ENCODE assay signal across 22 mouse cellular contexts in genomic region chr9:95692823-95693222, GRCm38 (mm10). TPM values are rescaled to one million over a fixed set of nuclear protein-coding genes. Genes with fewer than 3 reads are reported as not detected.
DNase-seq lines count a peak whose midpoint lies in the region; ATAC-seq lines count a peak whose summit lies in the region.
"Had no signal": no experiment of that assay in that cellular context is flagged by ENCODE, and none has a peak within 500 bp of the region (broad histone marks: within the 10 kb centered on the region; RNA-seq: fewer than 3 reads in every experiment).

No protein-coding gene starts in this region.

- 0 out of 2 replicates have a peak, but pooled peaks cover 6% of the 10 kb centered on the region for H3K4me1 ChIP-seq in embryonic facial prominence, embryonic 14.5 days (ENCODE audit: control insufficient read depth, insufficient read depth, low read length)
- peaks cover 16% of the 10 kb centered on the region for H3K4me1 ChIP-seq in kidney, embryonic 15.5 days
- H3K4me1 ChIP-seq: forebrain, embryonic 13.5 days; hindbrain, embryonic 13.5 days; intestine, embryonic 15.5 days had no signal

- no peak overlapping the region for H3K27ac ChIP-seq in embryonic facial prominence, embryonic 14.5 days (replicated peaks; ENCODE audit: low read depth, low read length)
- 0 out of 2 replicates have a peak overlapping the region, but pooled peaks have one; percentile 41 for H3K27ac ChIP-seq in kidney, embryonic 15.5 days
- H3K27ac ChIP-seq: forebrain, embryonic 13.5 days; heart, embryonic 13.5 days; hindbrain, embryonic 13.5 days; intestine, embryonic 15.5 days had no signal

- 31% methylated on average over 8 of the region's 8 CpGs for WGBS in embryonic facial prominence, embryonic 14.5 days
- 29% methylated on average over 8 of the region's 8 CpGs for WGBS in kidney, embryonic 15.5 days

- H3K4me2 ChIP-seq in embryonic facial prominence, embryonic 14.5 days (ENCODE audit: low read depth, low read length), result no peak overlapping the region
- peak overlapping the region; percentile 38 for H3K4me2 ChIP-seq in kidney, embryonic 15.5 days
- H3K4me2 ChIP-seq: forebrain, embryonic 13.5 days; heart, embryonic 13.5 days; hindbrain, embryonic 13.5 days; intestine, embryonic 15.5 days; liver, embryonic 11.5 days had no signal

- DNase-seq in embryonic facial prominence, embryonic 14.5 days (ENCODE audit: low spot score), result peak; percentile 68
- peak; percentile 63 for DNase-seq in forelimb bud, embryonic 11.5 days (ENCODE audit: low read depth, low spot score)
- DNase-seq in kidney, postnatal 4 days, result peak; percentile 29 to 45
- no peak for DNase-seq in cerebellum, adult 11-12 months
- no peak for DNase-seq in layer of hippocampus, adult 11-12 months (ENCODE audit: low spot score)
- DNase-seq in cerebellum, postnatal 10 days, result no peak
- DNase-seq in cerebellum, adult 9-11 months, result no peak
- DNase-seq: adrenal gland, postnatal 10 days; cerebellum, postnatal 14 days; lung, adult 18-20 months; midbrain, embryonic 14.5 days; right cerebral cortex, postnatal 14 days; thymus, adult 2 months had no signal

- H3K9ac ChIP-seq in embryonic facial prominence, embryonic 14.5 days (ENCODE audit: low read depth, low read length), result no peak overlapping the region
- no peak overlapping the region for H3K9ac ChIP-seq in kidney, embryonic 15.5 days
- H3K9ac ChIP-seq: forebrain, embryonic 13.5 days; heart, embryonic 13.5 days; hindbrain, embryonic 13.5 days; intestine, embryonic 15.5 days had no signal

- H3K27me3 ChIP-seq in embryonic facial prominence, embryonic 14.5 days (replicated peaks; ENCODE audit: control insufficient read depth, insufficient read depth, low read length), result no peaks in the 10 kb centered on the region
- peaks cover 9% of the 10 kb centered on the region; the same call in 1 of the 2 replicates for H3K27me3 ChIP-seq in kidney, embryonic 15.5 days
- H3K27me3 ChIP-seq: forebrain, embryonic 13.5 days; heart, embryonic 13.5 days; hindbrain, embryonic 13.5 days; intestine, embryonic 15.5 days had no signal

- no peak overlapping the region for H3K4me3 ChIP-seq in embryonic facial prominence, embryonic 14.5 days (ENCODE audit: low read depth, low read length)
- no peak overlapping the region for H3K4me3 ChIP-seq in kidney, embryonic 15.5 days (replicated peaks)
- H3K4me3 ChIP-seq: erythroblast, embryonic 14.5 days; forebrain, embryonic 13.5 days; heart, embryonic 13.5 days; hindbrain, embryonic 13.5 days; intestine, embryonic 15.5 days; megakaryocyte, embryonic 14.5 days; myocyte had no signal

- peak; percentile 81 for ATAC-seq in embryonic facial prominence, embryonic 14.5 days (ENCODE audit: low read depth)
- ATAC-seq in kidney, embryonic 15.5 days (replicated peaks; ENCODE audit: low FRiP score), result peak; percentile 80
- ATAC-seq: forebrain, embryonic 13.5 days; intestine, embryonic 15.5 days had no signal

- no peaks in the 10 kb centered on the region for H3K9me3 ChIP-seq in embryonic facial prominence, embryonic 14.5 days (ENCODE audit: control insufficient read depth, low read length)
- H3K9me3 ChIP-seq in kidney, embryonic 15.5 days (replicated peaks), result no peaks in the 10 kb centered on the region
- H3K9me3 ChIP-seq: forebrain, embryonic 13.5 days; heart, embryonic 13.5 days; hindbrain, embryonic 13.5 days; intestine, embryonic 15.5 days had no signal

- H3K36me3 ChIP-seq in embryonic facial prominence, embryonic 14.5 days (ENCODE audit: control insufficient read depth, insufficient read depth, low read length), result no peaks in the 10 kb centered on the region
- H3K36me3 ChIP-seq in kidney, embryonic 15.5 days, result no peaks in the 10 kb centered on the region
- H3K36me3 ChIP-seq: heart, embryonic 13.5 days; hindbrain, embryonic 13.5 days; intestine, embryonic 15.5 days had no signal

RNA-seq across cellular contexts. Expression of gene Pcolce2, which starts 55.4 kb away (rescaled TPM):
- 10.2 and 13.5 TPM in 2 replicates for polyA plus RNA-seq in embryonic facial prominence, embryonic 14.5 days (2014; fragmentation: Nextera tagmentation; extraction: Ambion mirVana)
- 1.2 and 3.1 TPM in 2 replicates for polyA plus RNA-seq in kidney, embryonic 15.5 days (2015; fragmentation: Nextera tagmentation; extraction: Ambion mirVana)
- polyA plus RNA-seq: erythroblast, embryonic 14.5 days had no signal

RNA-seq across cellular contexts. Expression of gene Trpc1, which starts 57.4 kb away (rescaled TPM):
- 3.0 and 3.9 TPM in 2 replicates for polyA plus RNA-seq in embryonic facial prominence, embryonic 14.5 days (2014; fragmentation: Nextera tagmentation; extraction: Ambion mirVana)
- polyA plus RNA-seq in kidney, embryonic 15.5 days (2015; fragmentation: Nextera tagmentation; extraction: Ambion mirVana), result 3.6 and 3.9 TPM in 2 replicates
- polyA plus RNA-seq: erythroblast, embryonic 14.5 days had no signal

Comparison
In these comparisons a context has a peak if more than half of its experiments do, and no peak if none do; other contexts are left out.
1. DNase-seq: peak in embryonic facial prominence, embryonic 14.5 days (single experiment), forelimb bud, embryonic 11.5 days (single experiment) and kidney, postnatal 4 days (2 of 2); none in cerebellum, adult 11-12 months (single experiment), layer of hippocampus, adult 11-12 months (single experiment), cerebellum, postnatal 10 days (0 of 2) and cerebellum, adult 9-11 months (single experiment).